Mouse (Mus musculus) myocyte (in vitro differentiated cells): Measurements from ENCODE around the gene Eml6. TPM values are rescaled to one million over a fixed set of nuclear protein-coding genes. Genes with fewer than 3 reads are reported as not detected.

Source experiments
- H3K27me3 ChIP-seq: one replicate; pipeline ENCODE4 v1.6.1; 2011; ENCODE audit not compliant: control insufficient read depth, insufficient read depth, insufficient read length
- H3K36me3 ChIP-seq: one replicate; pipeline ENCODE4 v1.6.1; 2011; ENCODE audit not compliant: control insufficient read depth, insufficient read depth
- H3K4me2 ChIP-seq: one replicate; pipeline ENCODE4 v1.6.1; 2011; ENCODE audit warnings: low read depth, control low read depth
- H3K4me3 ChIP-seq: one replicate; pipeline ENCODE4 v1.5.1; 2011; ENCODE audit warnings: mild to moderate bottlenecking, control low read depth, moderate library complexity
- H3K79me2 ChIP-seq: one replicate; pipeline ENCODE4 v1.6.1; 2011; ENCODE audit not compliant: control insufficient read depth, insufficient read depth
- H3ac ChIP-seq: one replicate; pipeline ENCODE4 v1.6.1; 2011; ENCODE audit not compliant: control insufficient read depth, insufficient read length
- CEBPB ChIP-seq: IDR thresholded peaks from 2 replicates; pipeline ENCODE4 v1.6.1; 2011; ENCODE audit warnings: mild to moderate bottlenecking, moderate library complexity; ENCODE audit not compliant: poor library complexity, insufficient read depth, severe bottlenecking
- E2F4 ChIP-seq: IDR thresholded peaks from one replicate; pipeline ENCODE4 v1.6.1; 2011; ENCODE audit warnings: mild to moderate bottlenecking, control low read depth, moderate library complexity; ENCODE audit not compliant: insufficient read depth
- MAX ChIP-seq: IDR thresholded peaks from one replicate; pipeline ENCODE4 v1.6.1; 2011; ENCODE audit warnings: low read depth, mild to moderate bottlenecking, control low read depth
- MYOD1 ChIP-seq, 3 experiments: IDR thresholded peaks; one replicate each; pipeline ENCODE4 v1.6.1; 2011; ENCODE audit warnings: control low read depth in 2 of 3, low read depth in 2 of 3, mild to moderate bottlenecking in 2 of 3, moderate library complexity in 1 of 3; ENCODE audit not compliant: insufficient read length in 2 of 3, control insufficient read depth in 1 of 3
- MYOG ChIP-seq, 3 experiments: IDR thresholded peaks; one replicate each; pipeline ENCODE4 v1.6.1; 2011; ENCODE audit warnings: control low read depth in 2 of 3, low read depth in 2 of 3, mild to moderate bottlenecking in 2 of 3; ENCODE audit not compliant: insufficient read length in 2 of 3, control insufficient read depth in 1 of 3, insufficient read depth in 1 of 3
- POLR2A ChIP-seq: IDR thresholded peaks from one replicate; pipeline ENCODE4 v1.6.1; 2011; ENCODE audit warnings: low read depth, mild to moderate bottlenecking, control low read depth, moderate library complexity; ENCODE audit not compliant: insufficient read length
- POLR2AphosphoS2 ChIP-seq: IDR thresholded peaks from one replicate; pipeline ENCODE4 v1.6.1; 2011; ENCODE audit warnings: low read depth, control low read depth; ENCODE audit not compliant: insufficient read length
- REST ChIP-seq: IDR thresholded peaks from one replicate; pipeline ENCODE4 v1.6.1; 2011; ENCODE audit warnings: mild to moderate bottlenecking, control low read depth, moderate library complexity; ENCODE audit not compliant: insufficient read depth, insufficient read length
- SRF ChIP-seq: IDR thresholded peaks from one replicate; pipeline ENCODE4 v1.6.1; 2011; ENCODE audit warnings: low read depth; ENCODE audit not compliant: control insufficient read depth, insufficient read length
- TCF12 ChIP-seq: IDR thresholded peaks from one replicate; pipeline ENCODE4 v1.6.1; 2011; ENCODE audit warnings: mild to moderate bottlenecking, control low read depth; ENCODE audit not compliant: poor library complexity, insufficient read depth, severe bottlenecking
- TCF3 ChIP-seq: IDR thresholded peaks from one replicate; pipeline ENCODE4 v1.6.1; 2011; ENCODE audit warnings: low read depth, control low read depth; ENCODE audit not compliant: insufficient read length
- USF1 ChIP-seq: IDR thresholded peaks from one replicate; pipeline ENCODE4 v1.6.1; 2011; ENCODE audit warnings: low read depth, mild to moderate bottlenecking, control low read depth, moderate library complexity
- polyA plus RNA-seq: library from polyadenylated mRNA; unstranded; fragments of >200 nt; fragmentation: generic; extraction: Trizol; gene quantifications from one replicate; pipeline ENCODE4 v1.2.1, GENCODE M21; 2012; ENCODE audit warnings: missing spikeins

The Eml6 gene
- polyA plus RNA-seq, 1 experiment, result 0.41 TPM

DNA sequence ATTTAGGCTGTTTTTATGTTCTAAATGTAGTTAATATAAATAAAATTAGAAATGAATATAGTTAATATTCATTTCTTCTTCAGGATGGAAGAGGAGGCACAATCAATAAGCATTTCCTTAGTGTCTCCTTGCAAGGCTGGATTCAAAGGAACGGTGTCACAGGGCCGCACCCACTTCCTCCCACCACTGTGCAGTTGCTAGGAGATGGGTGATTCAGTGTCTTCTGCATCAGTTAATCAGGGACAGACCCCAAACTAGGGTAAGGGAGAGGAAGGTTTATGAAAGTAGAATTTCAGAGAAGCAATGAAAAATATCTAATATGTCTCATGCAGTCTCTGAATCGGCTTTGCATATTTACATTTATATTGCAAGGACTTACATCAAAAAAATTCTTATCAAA is 215.5 kb downstream of the Eml6 start:
- Histone ChIP-seq H3ac (no peak overlapping the region), H3K79me2 (no peaks in the 10 kb centered on the region), H3K4me3 (no peak overlapping the region), H3K36me3 (no peaks in the 10 kb centered on the region), H3K27me3 (no peaks in the 10 kb centered on the region), H3K4me2 (no peak overlapping the region)
- no peak for TF ChIP-seq TCF12
- TF ChIP-seq SRF, result no peak
- TF ChIP-seq MYOG (IDR thresholded peaks at IDR 0.05; ENCODE audit: control insufficient read depth in 1 of 3, insufficient read depth in 1 of 3, insufficient read length in 2 of 3, low read depth in 2 of 3), result no peak
- no peak for TF ChIP-seq MAX

- H3ac ChIP-seq, result no peak overlapping the region
- TF ChIP-seq TCF3, result no peak
- no peak for TF ChIP-seq POLR2A
- no peak for TF ChIP-seq TCF12
- no peak for TF ChIP-seq REST
- TF ChIP-seq E2F4, result no peak
- TF ChIP-seq MYOD1 (IDR thresholded peaks at IDR 0.05; ENCODE audit: control insufficient read depth in 1 of 3, insufficient read length in 2 of 3, low read depth in 2 of 3), result no peak
- no peak for TF ChIP-seq MYOG (IDR thresholded peaks at IDR 0.05; ENCODE audit: control insufficient read depth in 1 of 3, insufficient read depth in 1 of 3, insufficient read length in 2 of 3, low read depth in 2 of 3)
- no peak for TF ChIP-seq CEBPB
- TF ChIP-seq POLR2AphosphoS2, result no peak
- TF ChIP-seq MAX, result no peak
- no peak for TF ChIP-seq USF1
- no peak for TF ChIP-seq SRF
- no peaks in the 10 kb centered on the region for H3K79me2 ChIP-seq
- no peak overlapping the region for H3K4me3 ChIP-seq
- no peaks in the 10 kb centered on the region for H3K36me3 ChIP-seq
- no peaks in the 10 kb centered on the region for H3K27me3 ChIP-seq
- H3K4me2 ChIP-seq, result peak overlapping the region; percentile 58
Observed at GRCm38 (mm10) chr11:29808981-29809589, 216.7 kb downstream of the Eml6 start.

DNA sequence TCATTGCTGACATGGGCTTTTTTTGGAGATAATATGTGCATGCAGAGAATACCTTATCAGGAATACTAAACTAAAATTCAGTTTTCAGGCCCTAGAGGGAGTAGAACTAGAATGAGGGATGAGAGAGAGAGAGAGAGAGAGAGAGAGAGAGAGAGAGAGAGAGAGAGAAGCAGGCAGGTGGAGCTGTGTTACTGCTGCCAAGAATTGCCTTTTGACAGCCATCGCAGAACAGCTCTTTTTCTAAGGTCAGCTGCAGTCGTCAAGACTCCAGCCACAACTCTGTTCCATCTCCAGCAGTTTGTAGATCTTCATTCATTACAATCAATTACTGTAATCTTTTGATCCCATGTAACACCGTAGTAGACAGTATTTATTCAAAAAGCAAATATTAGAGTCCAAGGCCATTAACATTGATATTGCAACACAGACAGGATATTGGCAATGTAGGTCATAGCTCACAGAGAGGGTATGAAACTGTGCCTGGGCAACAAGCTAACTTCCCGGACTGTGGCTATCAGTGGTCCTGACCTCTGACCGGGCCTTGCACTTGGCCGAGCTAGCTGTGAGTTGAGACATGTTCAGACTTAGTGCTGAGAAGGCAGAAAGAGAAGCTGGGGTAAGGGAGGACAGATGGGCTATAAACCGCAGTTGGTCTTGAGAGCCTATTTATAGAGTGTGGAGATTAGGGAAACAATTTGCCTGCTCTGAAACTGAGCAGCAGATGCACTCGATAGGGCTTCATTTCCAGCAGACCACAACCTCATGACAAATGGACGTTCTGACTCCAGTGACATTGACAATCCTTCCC is 217.5 kb downstream of the Eml6 start:
- Histone ChIP-seq H3K27me3 (no peaks in the 10 kb centered on the region), H3K4me2 (peak overlapping the region; percentile 58), H3K4me3 (no peak overlapping the region), H3K79me2 (no peaks in the 10 kb centered on the region), H3K36me3 (no peaks in the 10 kb centered on the region), H3ac (no peak overlapping the region)
- TF ChIP-seq POLR2A, result no peak
- peak; percentile 34; the same call in 1 of the 2 replicates for TF ChIP-seq CEBPB
- TF ChIP-seq USF1, result no peak
- no peak for TF ChIP-seq MAX
- TF ChIP-seq TCF3, result peak; percentile 62
- peak; percentile 92 to 95 (median 94) for TF ChIP-seq MYOD1 (IDR thresholded peaks at IDR 0.05; ENCODE audit: control insufficient read depth in 1 of 3, insufficient read length in 2 of 3, low read depth in 2 of 3)
- no peak for TF ChIP-seq E2F4
- TF ChIP-seq POLR2AphosphoS2, result no peak
- peak in 2 of 3 experiments; percentile 62 to 98 for TF ChIP-seq MYOG (IDR thresholded peaks at IDR 0.05; ENCODE audit: control insufficient read depth in 1 of 3, insufficient read depth in 1 of 3, insufficient read length in 2 of 3, low read depth in 2 of 3)
- no peak for TF ChIP-seq REST
- TF ChIP-seq TCF12, result peak; percentile 95
- TF ChIP-seq SRF, result no peak

DNA sequence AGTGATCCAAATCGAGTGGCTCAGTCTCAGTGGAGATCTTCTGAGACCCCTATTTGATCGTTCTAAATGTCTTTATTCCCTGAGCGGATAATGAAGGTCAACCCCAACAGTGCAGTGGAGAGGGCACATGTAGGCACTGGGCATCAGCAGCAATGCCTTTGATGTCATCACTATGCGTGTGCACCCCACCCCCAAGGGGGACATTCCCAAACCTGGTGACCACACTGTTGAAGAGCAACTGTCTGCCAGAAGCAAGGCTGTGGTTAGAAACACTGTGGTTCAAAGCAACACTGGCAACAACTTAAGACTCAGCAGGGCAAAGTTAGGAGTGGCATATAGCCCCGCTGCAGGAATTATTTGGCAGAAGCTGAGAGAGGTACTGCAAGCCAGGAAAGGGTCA is 218.5 kb downstream of the Eml6 start:
- Histone ChIP-seq H3K4me3 (no peak overlapping the region), H3K79me2 (no peaks in the 10 kb centered on the region), H3K27me3 (no peaks in the 10 kb centered on the region), H3ac (no peak overlapping the region), H3K36me3 (no peaks in the 10 kb centered on the region), H3K4me2 (no peak overlapping the region)
- TF ChIP-seq MYOG (IDR thresholded peaks at IDR 0.05; ENCODE audit: control insufficient read depth in 1 of 3, insufficient read depth in 1 of 3, insufficient read length in 2 of 3, low read depth in 2 of 3) (peak in 1 of 3 experiments; percentile 80), CEBPB (no peak), MAX (no peak), SRF (no peak), E2F4 (no peak), TCF12 (peak; percentile 15), REST (no peak), MYOD1 (IDR thresholded peaks at IDR 0.05; ENCODE audit: control insufficient read depth in 1 of 3, insufficient read length in 2 of 3, low read depth in 2 of 3) (peak in 2 of 3 experiments; percentile 19 to 67), POLR2A (no peak), POLR2AphosphoS2 (no peak), TCF3 (no peak), USF1 (no peak)
